Mouse (Mus musculus): ENCODE data around the gene Zfp13.

Gene Zfp13

GRCm38 (mm10) chr17:23598582-23599552 is at the start of gene Zfp13:
Gene Zfp13 (minus strand): TSS chr17:23599487.
- POLR2A ChIA-PET = interaction anchor here (0.6 to 10.3 kb wide), 41 partner anchors 8 to 880 kb away, joined by 3 to 284 read pairs (median 4); partner anchors contain the start of genes Zfp213 (in 3 of the 4), Elob (in 1 of the 4), Mlst8 (in 1 of the 4) and Mmp25 (in 1 of the 4)
- CTCF ChIA-PET = interaction anchor here (0.6 to 8.1 kb wide), 19 partner anchors 9 to 160 kb away, joined by 3 to 194 read pairs (median 4); no protein-coding TSS in a partner anchor

- CTCF ChIA-PET = interaction anchor here (0.5 to 7.0 kb wide), 16 partner anchors 8 to 412 kb away, joined by 3 to 33 read pairs (median 5); partner anchors contain the start of gene Bicdl2 (in 1 of the 4)
Measured at GRCm38 (mm10) chr17:23645894-23646293, 46.6 kb upstream of the Zfp13 start.

GRCm38 (mm10) chr17:23644613-23645495 is 45.6 kb upstream of the Zfp13 start, which contains the start of gene Mmp25:
Gene Mmp25 (minus strand): TSS chr17:23645277.
- ChIA-PET POLR2A (interaction anchor here in 3 of 4 experiments (0.5 to 7.2 kb wide), 32 partner anchors 8 to 497 kb away, joined by 3 to 28 read pairs (median 4); partner anchors contain the start of genes Bicdl2 (in 1 of the 3), Thoc6 (in 1 of the 3), Zfp13 (in 1 of the 3) and Zfp213 (in 1 of the 3)), CTCF (interaction anchor here (0.5 to 7.0 kb wide), 29 partner anchors 9 to 411 kb away, joined by 3 to 33 read pairs (median 4); partner anchors contain the start of gene Bicdl2 (in 1 of the 4))

More at GRCm38 (mm10) chr17:23645894-23646293, 46.6 kb upstream of the Zfp13 start:
- POLR2A ChIA-PET = interaction anchor here in 3 of 4 experiments (0.6 to 7.2 kb wide), 25 partner anchors 9 to 496 kb away, joined by 3 to 28 read pairs (median 3); partner anchors contain the start of genes Bicdl2 (in 1 of the 3), Zfp13 (in 1 of the 3), Zfp213 (in 1 of the 3) and Zscan10 (in 1 of the 3)

GRCm38 (mm10) chr17:23631241-23631640 is 32.0 kb upstream of the Zfp13 start:
- POLR2A ChIA-PET = interaction anchor here in 2 of 4 experiments (1.1 to 2.4 kb wide), 13 partner anchors 14 to 71 kb away, joined by 3 to 19 read pairs (median 7); partner anchors contain the start of gene Mmp25 (in 2 of the 2)
- CTCF ChIA-PET = interaction anchor here (0.9 to 2.5 kb wide), 21 partner anchors 15 to 115 kb away, joined by 3 to 42 read pairs (median 10); partner anchors contain the start of genes Bicdl2 (in 1 of the 4), Kremen2 (in 1 of the 4), Mmp25 (in 1 of the 4) and Paqr4 (in 1 of the 4)

- CTCF ChIA-PET = interaction anchor here (0.5 to 2.5 kb wide), 109 partner anchors 9 to 756 kb away, joined by 3 to 46 read pairs (median 4); partner anchors contain the start of genes Zfp13 (in 4 of the 4), Mmp25 (in 3 of the 4), Bicdl2 (in 2 of the 4) and Zfp213 (in 2 of the 4)
- POLR2A ChIA-PET = interaction anchor here (0.6 to 2.4 kb wide), 45 partner anchors 9 to 206 kb away, joined by 3 to 19 read pairs (median 5); partner anchors contain the start of genes Mmp25 (in 2 of the 4), Cldn6 (in 1 of the 4), Zfp13 (in 1 of the 4) and Zfp213 (in 1 of the 4)
Measured at GRCm38 (mm10) chr17:23630195-23631020, 31.1 kb upstream of the Zfp13 start.

- POLR2A ChIA-PET = interaction anchor here in 2 of 4 experiments (0.9 to 1.5 kb wide), 8 partner anchors 10 to 71 kb away, joined by 3 to 5 read pairs (median 4); no protein-coding TSS in a partner anchor
- CTCF ChIA-PET = interaction anchor here in 3 of 4 experiments (0.5 to 2.8 kb wide), 11 partner anchors 17 to 1920 kb away, joined by 3 to 15 read pairs (median 4); partner anchors contain the start of gene Mmp25 (in 1 of the 3)
Measured at GRCm38 (mm10) chr17:23627813-23628212, 28.5 kb upstream of the Zfp13 start.

- ChIA-PET POLR2A (interaction anchor here in 1 of 4 experiments (1.9 kb wide), 1 partner anchor 10 kb away, joined by 7 read pairs; no protein-coding TSS in a partner anchor), CTCF (interaction anchor here in 2 of 4 experiments (0.6 to 2.7 kb wide), 5 partner anchors 10 to 48 kb away, joined by 3 to 18 read pairs (median 4); no protein-coding TSS in a partner anchor)
Measured at GRCm38 (mm10) chr17:23620351-23620750, 21.1 kb upstream of the Zfp13 start.

- CTCF ChIA-PET = interaction anchor here (0.6 to 3.7 kb wide), 5 partner anchors 13 to 46 kb away, joined by 3 to 20 read pairs (median 4); no protein-coding TSS in a partner anchor
- POLR2A ChIA-PET = interaction anchor here in 3 of 4 experiments (0.8 to 1.6 kb wide), 5 partner anchors 11 to 59 kb away, joined by 3 to 9 read pairs (median 4); partner anchors contain the start of gene Zscan10 (in 1 of the 3)
Measured at GRCm38 (mm10) chr17:23617087-23617486, 17.8 kb upstream of the Zfp13 start.

GRCm38 (mm10) chr17:23610361-23610800 is 11.1 kb upstream of the Zfp13 start:
- CTCF ChIA-PET = interaction anchor here (0.5 to 4.5 kb wide), 67 partner anchors 9 to 359 kb away, joined by 3 to 46 read pairs (median 6); partner anchors contain the start of genes Zfp13 (in 3 of the 4), Zfp213 (in 3 of the 4), Zscan10 (in 3 of the 4) and Bicdl2 (in 1 of the 4)
- POLR2A ChIA-PET = interaction anchor here (0.6 to 5.8 kb wide), 59 partner anchors 9 to 917 kb away, joined by 3 to 100 read pairs (median 5); partner anchors contain the start of genes Zfp13 (in 4 of the 4), Zscan10 (in 3 of the 4), Zfp213 (in 2 of the 4) and Cldn6 (in 1 of the 4)

- CTCF ChIA-PET = interaction anchor here (0.5 to 4.5 kb wide), 47 partner anchors 8 to 234 kb away, joined by 3 to 46 read pairs (median 7); partner anchors contain the start of genes Zscan10 (in 3 of the 4), Mmp25 (in 1 of the 4), Prss32 (in 1 of the 4) and Zfp13 (in 1 of the 4)
- POLR2A ChIA-PET = interaction anchor here (0.6 to 5.8 kb wide), 50 partner anchors 8 to 918 kb away, joined by 3 to 100 read pairs (median 5); partner anchors contain the start of genes Zfp13 (in 3 of the 4), Zscan10 (in 3 of the 4), Zfp213 (in 2 of the 4) and Pkmyt1 (in 1 of the 4)
Measured at GRCm38 (mm10) chr17:23609612-23610011, 10.3 kb upstream of the Zfp13 start.

- ChIA-PET POLR2A (interaction anchor here (0.5 to 10.3 kb wide), 24 partner anchors 10 to 111 kb away, joined by 3 to 284 read pairs (median 5); partner anchors contain the start of gene Zfp213 (in 2 of the 4)), CTCF (interaction anchor here (0.6 to 8.1 kb wide), 20 partner anchors 13 to 239 kb away, joined by 3 to 194 read pairs (median 10); partner anchors contain the start of genes Prss32 (in 1 of the 4) and Prss41 (in 1 of the 4))
Measured at GRCm38 (mm10) chr17:23605220-23605619, 5.9 kb upstream of the Zfp13 start.

GRCm38 (mm10) chr17:23604394-23604793 is 5.1 kb upstream of the Zfp13 start:
- ChIA-PET CTCF (interaction anchor here (0.5 to 8.1 kb wide), 60 partner anchors 9 to 389 kb away, joined by 3 to 194 read pairs (median 6); partner anchors contain the start of genes Zfp213 (in 3 of the 4), Mmp25 (in 1 of the 4), Prss32 (in 1 of the 4) and Prss41 (in 1 of the 4)), POLR2A (interaction anchor here (0.7 to 10.3 kb wide), 50 partner anchors 8 to 923 kb away, joined by 3 to 284 read pairs (median 5); partner anchors contain the start of genes Zfp213 (in 2 of the 4), Paqr4 (in 1 of the 4), Pkmyt1 (in 1 of the 4) and Traf7 (in 1 of the 4))

- CTCF ChIA-PET = interaction anchor here (0.5 to 8.1 kb wide), 70 partner anchors 8 to 412 kb away, joined by 3 to 194 read pairs (median 5); partner anchors contain the start of genes Zfp213 (in 3 of the 4), Mmp25 (in 1 of the 4), Pkmyt1 (in 1 of the 4) and Prss32 (in 1 of the 4)
- POLR2A ChIA-PET = interaction anchor here (0.5 to 10.3 kb wide), 62 partner anchors 7 to 924 kb away, joined by 3 to 284 read pairs (median 4); partner anchors contain the start of genes Zfp213 (in 2 of the 4), Paqr4 (in 1 of the 4), Traf7 (in 1 of the 4) and Zfp40 (in 1 of the 4)
Measured at GRCm38 (mm10) chr17:23603542-23603941, 4.3 kb upstream of the Zfp13 start.

GRCm38 (mm10) chr17:23603077-23603476 is 3.8 kb upstream of the Zfp13 start:
- ChIA-PET CTCF (interaction anchor here (0.5 to 8.1 kb wide), 56 partner anchors 8 to 410 kb away, joined by 3 to 194 read pairs (median 7); partner anchors contain the start of genes Zfp213 (in 2 of the 4), Mmp25 (in 1 of the 4), Pkmyt1 (in 1 of the 4) and Prss32 (in 1 of the 4)), POLR2A (interaction anchor here (0.6 to 10.3 kb wide), 48 partner anchors 7 to 852 kb away, joined by 3 to 284 read pairs (median 6); partner anchors contain the start of genes Zfp213 (in 2 of the 4) and Zfp40 (in 1 of the 4))

Measured in embryonic stem cell, embryonic (primary cell).